Mouse (Mus musculus) monocyte, adult 2 months (primary cell): ENCODE measurements around the gene Nr5a2.

ENCODE experiments used
- DNase-seq, 2 experiments: peaks; one replicate each; pipeline ENCODE4 v3.0.0; 2022; ENCODE audit warnings: low spot score in 2 of 2, low read depth in 1 of 2

The Nr5a2 gene

DNA sequence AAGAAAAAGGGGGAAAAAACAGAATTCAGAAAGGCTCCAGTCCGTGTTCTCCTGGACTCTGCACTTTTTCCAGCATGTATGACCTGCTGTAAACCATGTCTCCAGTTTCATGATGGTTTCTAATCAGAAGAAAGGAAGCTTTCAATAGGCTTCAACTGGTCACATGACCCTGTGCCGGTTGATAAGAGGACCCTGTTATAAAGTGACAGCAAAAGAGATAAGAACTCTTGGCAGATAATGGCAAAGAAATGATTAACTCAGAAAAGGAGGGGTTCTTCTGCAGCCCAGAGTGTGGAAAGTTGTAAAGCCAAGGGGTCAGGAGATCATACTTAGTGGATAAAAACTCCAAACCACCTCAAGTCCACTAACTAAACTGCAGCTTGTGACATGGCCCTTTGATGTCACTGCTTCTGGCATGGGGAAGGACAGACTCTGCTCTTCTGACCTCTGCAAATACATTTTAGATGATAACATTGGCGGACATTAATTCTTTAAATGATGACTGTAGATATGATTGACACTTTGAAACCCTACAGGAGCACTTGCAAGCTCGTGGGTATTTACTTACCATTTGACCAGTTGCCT, at the start of gene Nr5a2:
Gene Nr5a2, minus strand, starts transcription at position 21 of the 585 bp plus-strand sequence.
- no peak for DNase-seq

GRCm38 (mm10) chr1:137008726-137009239, 48.5 kb upstream of the Nr5a2 start:
- DNase-seq, result no peak

DNA sequence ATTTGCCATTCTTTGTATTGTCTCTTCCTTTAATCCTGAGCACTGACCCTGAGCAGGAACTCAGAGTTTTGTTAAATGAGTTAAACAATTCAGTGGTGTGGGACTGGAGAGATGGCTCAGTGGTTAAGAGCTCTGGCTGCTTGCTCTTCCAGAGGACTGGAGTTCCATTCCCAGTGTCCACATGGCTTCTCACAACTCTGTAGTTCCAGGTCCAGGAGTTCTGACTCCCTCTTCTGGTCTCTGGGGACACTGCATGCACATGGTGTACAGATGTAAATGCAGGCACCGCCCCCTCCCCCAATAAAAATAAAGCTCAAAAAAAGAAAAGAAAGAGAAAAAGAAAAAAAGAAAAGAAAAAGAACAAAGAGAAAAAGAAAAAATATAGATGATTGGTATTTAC, 43.6 kb upstream of the Nr5a2 start:
- no peak for DNase-seq

DNA sequence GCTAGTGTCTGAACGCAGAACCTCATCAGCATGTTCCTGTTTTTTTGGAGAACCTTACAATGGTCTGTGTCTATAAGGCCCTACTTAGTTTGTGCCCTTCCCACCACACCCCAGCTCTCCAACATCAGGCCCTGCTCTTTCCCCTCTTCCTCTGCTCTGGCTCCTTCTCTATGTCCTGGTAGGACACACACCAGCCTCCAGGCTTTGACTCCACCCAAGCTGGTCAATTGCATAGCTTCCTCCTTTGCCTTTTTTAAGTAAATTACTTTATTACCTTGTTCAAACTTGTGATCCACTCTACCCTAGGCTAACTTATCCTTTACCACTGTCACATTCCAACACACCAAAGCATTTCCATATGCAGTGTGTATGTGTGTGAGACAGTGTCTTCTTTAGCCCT, 42.9 kb upstream of the Nr5a2 start:
- DNase-seq, result no peak

DNA sequence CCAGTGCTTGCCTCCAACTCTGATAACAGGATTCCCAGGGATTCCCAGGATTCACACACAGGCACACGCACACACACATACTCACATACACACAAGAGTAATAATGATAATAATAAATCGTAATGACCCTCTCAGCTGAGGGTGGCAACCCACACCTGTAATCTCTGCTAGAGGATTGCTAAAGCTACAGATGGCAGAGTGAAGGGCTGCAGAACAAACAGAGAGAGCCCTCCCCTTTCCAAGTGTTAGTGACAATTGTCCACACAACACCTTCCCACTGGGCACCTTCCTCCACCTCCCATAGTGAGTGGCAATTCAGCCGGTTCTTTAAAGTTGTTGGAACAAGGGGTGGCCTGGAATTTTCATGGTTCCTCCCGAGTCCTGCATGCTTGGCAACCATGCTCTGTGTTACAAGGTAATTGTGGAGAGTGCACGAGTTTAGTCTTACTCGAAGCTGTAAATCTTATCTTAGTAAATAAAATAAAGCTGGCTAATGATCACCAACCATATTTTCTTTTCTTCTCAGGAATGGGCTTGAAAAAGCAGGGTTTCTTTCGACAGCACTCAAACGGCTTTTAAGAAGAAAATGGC, 31.6 kb upstream of the Nr5a2 start:
- DNase-seq, result no peak

GRCm38 (mm10) chr1:136980253-136980893, 20.1 kb upstream of the Nr5a2 start:
- DNase-seq, result no peak

- no peak for DNase-seq
These were observed 17.6 kb upstream of the Nr5a2 start for GRCm38 (mm10) chr1:136977867-136978266.

DNA sequence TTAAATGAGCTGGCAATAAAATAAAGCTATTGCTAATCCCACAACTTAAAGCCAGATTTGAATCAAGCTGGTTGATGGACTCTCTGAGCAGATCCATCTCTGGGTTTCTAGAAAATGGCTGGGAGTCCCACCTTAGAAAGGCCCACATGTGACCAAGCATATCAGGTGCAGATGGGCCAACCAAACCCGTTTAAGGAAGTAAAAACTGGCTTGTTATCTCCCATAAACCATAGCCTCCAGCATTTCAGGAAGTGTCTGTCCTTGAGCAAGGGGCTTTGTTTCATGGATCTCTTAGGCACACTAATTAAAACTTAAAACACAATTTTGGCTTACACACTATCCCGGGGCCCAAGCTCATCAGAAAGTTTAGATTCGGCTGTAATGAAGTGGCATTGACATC, 13.8 kb upstream of the Nr5a2 start:
- DNase-seq, result no peak

DNA sequence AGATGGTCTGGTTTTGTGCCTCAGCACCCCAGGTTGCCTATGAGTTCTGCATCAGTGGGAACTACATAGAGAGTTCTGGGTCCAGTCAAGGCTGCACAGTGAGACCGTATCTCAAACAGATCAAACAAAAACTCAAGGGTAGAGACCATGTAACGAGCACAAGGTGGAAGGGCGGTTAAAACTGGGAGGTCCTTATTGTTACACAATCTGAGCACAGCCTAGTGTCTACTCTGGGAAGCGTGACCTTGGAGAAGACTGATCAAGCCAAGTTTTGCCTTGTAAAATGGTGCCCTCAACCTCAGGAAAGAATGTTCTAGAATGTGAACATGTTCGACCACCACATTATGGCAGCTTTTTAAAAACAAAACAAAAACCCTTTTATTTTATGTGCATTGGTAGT, 12.8 kb upstream of the Nr5a2 start:
- DNase-seq, result no peak

DNA sequence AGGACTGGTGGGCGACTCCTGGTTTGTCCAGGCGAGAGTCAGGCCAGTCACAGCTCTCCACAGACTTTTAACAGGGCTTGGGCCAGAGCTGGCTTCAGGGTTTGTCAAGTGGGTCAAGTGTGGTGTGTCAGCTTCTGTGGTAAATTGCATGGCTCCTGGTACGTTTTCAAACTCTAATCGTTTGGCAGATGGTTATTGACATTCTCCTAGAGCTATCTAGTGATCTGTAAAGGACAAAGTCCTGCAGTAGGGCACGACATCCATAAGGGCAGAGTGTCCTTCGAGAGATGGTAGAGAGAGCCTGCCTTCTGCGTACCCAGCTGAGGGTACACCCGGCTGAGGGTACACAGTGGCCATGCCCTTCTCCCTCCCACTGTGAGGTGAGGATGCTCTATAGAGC, 10.7 kb upstream of the Nr5a2 start:
- no peak for DNase-seq

GRCm38 (mm10) chr1:136966728-136967386, 6.6 kb upstream of the Nr5a2 start:
- no peak for DNase-seq

GRCm38 (mm10) chr1:136959491-136959890, 757 bp downstream of the Nr5a2 start:
- no peak for DNase-seq

DNA sequence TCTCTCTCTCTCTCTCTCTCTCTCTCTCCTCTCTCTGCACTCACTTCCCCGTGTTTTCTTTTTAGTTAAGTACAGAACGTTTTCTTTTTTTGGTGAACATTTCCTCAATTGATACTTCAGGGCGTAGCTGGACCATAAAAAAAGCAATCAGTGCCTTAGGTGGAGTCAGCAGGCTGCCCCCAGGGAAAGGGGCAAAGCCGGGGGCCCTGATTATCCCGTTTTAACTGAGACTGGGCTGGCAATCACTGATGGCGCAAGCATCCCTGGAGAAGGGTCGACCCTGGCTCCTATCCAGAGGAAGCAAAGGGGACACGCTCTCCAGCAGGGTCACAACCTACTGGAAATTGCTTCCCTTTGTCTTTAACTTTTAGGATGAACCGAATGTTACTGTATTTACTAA, 1.6 kb downstream of the Nr5a2 start:
- DNase-seq, result no peak

DNA sequence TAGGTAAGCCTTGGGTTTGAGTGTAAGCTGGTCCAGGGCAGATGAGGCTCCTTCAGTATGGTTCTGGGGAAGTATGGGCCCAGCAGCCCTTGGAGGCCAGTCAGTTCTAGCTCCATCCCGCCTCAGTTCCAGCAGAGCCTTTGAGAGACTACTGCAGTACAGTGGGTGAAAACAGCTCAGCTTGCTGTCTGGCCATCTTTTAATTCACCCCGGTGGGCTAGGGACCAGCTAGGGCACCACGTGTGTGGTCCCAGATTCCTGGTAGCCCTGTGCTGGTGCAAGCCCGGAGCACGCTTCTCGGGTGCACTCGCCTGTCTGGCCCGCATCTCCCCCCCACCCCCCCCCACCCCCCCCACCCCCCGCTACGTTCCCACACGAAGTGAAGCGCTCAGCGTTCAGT, 2.1 kb downstream of the Nr5a2 start:
- DNase-seq, result no peak

- no peak for DNase-seq
These were observed 2.6 kb downstream of the Nr5a2 start for GRCm38 (mm10) chr1:136957696-136958095.

GRCm38 (mm10) chr1:136954108-136954494, 6.1 kb downstream of the Nr5a2 start:
- no peak for DNase-seq

- DNase-seq, result no peak
These were observed 6.7 kb downstream of the Nr5a2 start for GRCm38 (mm10) chr1:136953444-136954107.

GRCm38 (mm10) chr1:136952609-136953311, 7.5 kb downstream of the Nr5a2 start:
- no peak for DNase-seq

DNA sequence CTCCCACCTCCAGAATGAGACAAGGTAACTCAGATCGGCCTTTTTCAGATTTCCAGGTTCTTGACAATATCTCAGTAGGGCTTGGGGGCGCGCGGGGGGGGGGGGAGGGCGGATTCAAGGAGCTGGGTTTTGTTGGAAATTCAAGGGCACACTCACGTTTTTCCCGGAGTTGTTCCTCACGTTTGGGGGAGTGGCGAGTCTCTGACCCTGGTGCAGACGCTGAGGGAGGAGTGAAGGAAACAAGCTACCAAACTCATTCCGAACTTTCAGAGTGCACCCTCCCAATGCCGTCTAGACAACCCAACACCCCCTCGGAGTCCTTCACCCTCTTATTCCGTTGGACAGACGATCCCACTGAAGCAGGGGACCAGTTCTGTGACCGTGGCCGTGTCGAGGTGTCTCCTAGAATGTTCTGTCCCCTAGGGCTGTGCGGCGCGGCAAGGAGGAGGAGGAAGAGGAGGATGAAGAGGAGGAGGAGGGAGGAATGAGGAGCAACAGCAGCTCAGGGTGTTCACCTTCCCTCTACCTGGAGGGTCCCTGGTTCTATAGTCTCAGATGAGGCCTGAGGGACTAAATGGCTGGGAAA, 8.2 kb downstream of the Nr5a2 start:
- DNase-seq, result no peak

- no peak for DNase-seq
These were observed 9.0 kb downstream of the Nr5a2 start for GRCm38 (mm10) chr1:136951155-136951650.
